Mouse (Mus musculus): ENCODE data around the gene Hint1. TPM values are rescaled to one million over a fixed set of nuclear protein-coding genes. Genes with fewer than 3 reads are reported as not detected.
"Not testable (repeated sequence)": the region's sequence is repeated elsewhere in the genome, so short reads cannot be mapped to it uniquely, and the experiment has no call there.

Gene Hint1
- polyA plus RNA-seq, 1 experiment, result 558 TPM

DNA sequence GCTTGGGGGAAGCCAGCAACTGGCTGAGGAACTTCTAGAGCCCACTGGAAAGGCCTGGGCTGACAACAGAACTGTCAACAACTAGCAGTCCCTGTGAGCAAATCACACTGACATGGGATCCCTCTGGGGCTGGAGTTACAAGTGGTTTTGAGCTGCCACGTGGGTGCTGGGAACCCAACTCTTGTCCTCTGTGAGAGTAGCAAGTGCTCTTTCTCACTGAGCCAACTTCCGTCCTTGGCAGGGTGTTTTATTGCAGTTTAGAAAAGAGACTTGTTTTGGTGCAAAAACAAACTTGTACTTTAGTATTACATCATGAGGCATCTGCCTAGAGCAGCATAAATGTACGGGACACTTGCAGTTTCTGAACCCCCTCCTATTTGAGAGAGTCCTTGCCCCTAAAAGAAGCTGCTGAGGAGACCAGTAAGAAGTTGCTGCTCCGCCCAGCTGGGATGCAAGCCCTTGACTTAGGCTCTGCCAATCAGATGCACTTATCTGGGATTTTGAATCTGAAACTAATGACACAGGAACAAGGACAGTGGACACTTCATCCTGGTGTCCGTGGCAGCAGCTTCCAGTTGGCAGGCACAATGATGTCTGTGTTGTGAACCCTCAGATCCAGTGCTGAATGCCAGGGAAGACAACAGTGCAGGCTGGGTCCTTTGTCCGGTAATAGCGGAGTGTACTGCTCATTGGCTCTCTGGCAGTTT lies 5.8 kb downstream of the Hint1 start:
- Histone ChIP-seq H3K27ac (replicated peaks; ENCODE audit: low read depth, low read length) (no peak overlapping the region), H3K4me3 (ENCODE audit: insufficient read depth, low read depth, low read length) (no peak overlapping the region)

DNA sequence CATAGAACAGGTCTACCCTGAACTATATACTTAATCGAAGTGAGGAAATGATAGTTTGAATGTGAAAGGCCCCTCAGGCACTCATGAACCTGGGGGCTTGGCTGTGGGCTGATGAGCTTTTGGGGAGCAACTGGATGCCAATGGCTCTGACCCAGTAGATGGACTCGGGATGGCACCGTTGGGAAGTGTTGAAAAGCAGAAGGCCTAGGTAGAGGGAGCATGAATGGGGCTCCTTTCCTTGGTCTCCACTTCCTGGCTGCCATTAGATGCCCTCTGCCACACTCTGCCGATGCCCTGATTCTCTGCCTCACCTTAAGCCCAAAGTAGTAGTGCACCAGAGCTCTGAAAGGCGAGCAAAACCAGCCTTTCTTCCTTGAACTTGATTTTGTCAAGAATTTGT lies 9.8 kb downstream of the Hint1 start:
- Histone ChIP-seq H3K27ac (replicated peaks; ENCODE audit: low read depth, low read length) (no peak overlapping the region), H3K4me3 (ENCODE audit: insufficient read depth, low read depth, low read length) (no peak overlapping the region), H3K4me1 (ENCODE audit: control insufficient read depth, insufficient read depth, insufficient read length, low read length) (0 out of 2 replicates have a peak, but pooled peaks cover 2% of the 10 kb centered on the region)

More for the DNA sequence above, 5.8 kb downstream of the Hint1 start:
- peaks cover 4% of the 10 kb centered on the region; the same call in 1 of the 2 replicates for H3K4me1 ChIP-seq (ENCODE audit: control insufficient read depth, insufficient read depth, insufficient read length, low read length)

DNA sequence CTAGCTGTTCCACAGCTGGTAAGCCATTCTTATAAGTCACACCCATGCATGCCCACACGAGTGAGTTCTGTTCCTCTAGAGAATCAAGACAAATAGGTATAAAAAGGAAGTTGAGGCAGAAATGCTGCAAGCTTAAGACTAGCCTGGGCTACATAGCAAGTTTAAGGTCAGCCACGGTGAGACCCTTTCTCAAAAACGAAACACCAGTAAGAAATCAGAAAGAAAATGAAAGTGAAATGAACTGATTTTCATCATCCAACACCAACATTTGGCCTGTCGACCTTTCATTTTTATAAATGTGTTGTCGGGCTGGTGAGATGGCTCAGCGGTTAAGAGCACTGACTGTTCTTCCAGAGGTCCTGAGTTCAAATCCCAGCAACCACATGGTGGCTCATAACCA lies 12.7 kb downstream of the Hint1 start:
- H3K4me3 ChIP-seq (ENCODE audit: insufficient read depth, low read depth, low read length), result no peak overlapping the region
- H3K27ac ChIP-seq (replicated peaks; ENCODE audit: low read depth, low read length), result no peak overlapping the region

DNA sequence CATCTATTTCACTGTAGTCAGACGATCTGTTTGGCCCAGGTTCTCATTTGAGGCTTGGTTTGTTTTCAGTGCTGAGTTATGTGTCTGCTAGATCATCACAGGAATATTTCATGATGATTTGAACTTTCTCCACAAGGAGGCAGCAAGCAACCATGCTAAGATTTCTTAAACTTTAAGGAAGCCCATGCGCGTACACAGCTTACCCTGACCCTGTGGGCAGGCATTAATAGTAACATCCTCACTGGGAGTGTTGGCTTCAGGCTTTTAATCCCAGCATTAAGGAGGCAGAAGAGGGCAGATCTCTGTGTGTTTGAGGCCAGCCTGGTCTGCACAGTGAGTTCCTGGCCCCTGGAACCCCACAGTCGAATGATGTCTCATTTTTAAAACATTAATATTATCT lies 13.3 kb downstream of the Hint1 start:
- no peak overlapping the region for H3K27ac ChIP-seq (replicated peaks; ENCODE audit: low read depth, low read length)
- no peak overlapping the region for H3K4me3 ChIP-seq (ENCODE audit: insufficient read depth, low read depth, low read length)
- H3K4me1 ChIP-seq (ENCODE audit: control insufficient read depth, insufficient read depth, insufficient read length, low read length), result peaks cover 10% of the 10 kb centered on the region

More for the DNA sequence above, 12.7 kb downstream of the Hint1 start:
- peaks cover 8% of the 10 kb centered on the region for H3K4me1 ChIP-seq (ENCODE audit: control insufficient read depth, insufficient read depth, insufficient read length, low read length)

DNA sequence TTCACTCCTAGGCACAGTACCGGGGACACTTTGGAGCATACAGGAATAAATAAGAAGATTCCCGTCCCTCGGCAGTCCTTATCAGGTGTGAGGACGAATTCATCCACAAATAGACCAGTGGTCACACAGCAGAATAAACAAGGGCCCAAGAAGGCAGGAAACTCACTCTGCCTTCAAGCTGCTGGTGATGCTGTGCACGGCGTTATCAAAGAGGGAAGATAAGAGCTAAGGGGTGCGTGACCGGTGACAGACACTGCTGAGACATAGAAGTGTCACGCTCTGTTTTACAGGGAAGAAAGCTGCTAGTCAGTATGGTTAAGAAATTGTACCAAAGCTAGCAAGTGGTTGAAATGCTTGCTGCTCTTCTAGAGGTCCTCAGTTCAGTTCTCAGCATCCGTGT lies 13.7 kb downstream of the Hint1 start:
- peaks cover 10% of the 10 kb centered on the region for H3K4me1 ChIP-seq (ENCODE audit: control insufficient read depth, insufficient read depth, insufficient read length, low read length)
- H3K27ac ChIP-seq (replicated peaks; ENCODE audit: low read depth, low read length), result no peak overlapping the region
- H3K4me3 ChIP-seq (ENCODE audit: insufficient read depth, low read depth, low read length), result no peak overlapping the region

DNA sequence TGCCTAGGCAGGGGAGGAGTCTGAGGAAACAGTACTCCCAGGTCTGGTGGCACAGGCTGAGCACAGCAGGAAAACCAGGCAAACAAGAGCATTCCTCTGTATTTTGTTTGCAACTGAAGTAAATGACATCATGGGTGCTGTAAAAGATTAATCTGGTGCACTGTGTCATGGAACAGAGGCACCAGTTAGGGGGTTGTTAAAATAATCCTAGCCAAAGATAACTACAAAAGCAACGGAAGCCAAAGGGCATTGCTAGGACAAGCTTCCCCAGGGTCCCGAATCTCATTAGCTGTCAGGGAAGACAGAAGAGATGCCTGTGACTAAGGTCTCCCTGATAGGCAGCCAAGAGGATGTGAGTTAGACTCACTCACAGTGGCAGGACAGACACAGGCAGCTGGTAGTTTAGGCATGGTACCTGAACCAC lies 14.9 kb downstream of the Hint1 start:
- Histone ChIP-seq H3K27ac (replicated peaks; ENCODE audit: low read depth, low read length) (no peak overlapping the region; the same call in 1 of the 2 replicates), H3K4me1 (ENCODE audit: control insufficient read depth, insufficient read depth, insufficient read length, low read length) (peaks cover 18% of the 10 kb centered on the region), H3K4me3 (ENCODE audit: insufficient read depth, low read depth, low read length) (no peak overlapping the region)

DNA sequence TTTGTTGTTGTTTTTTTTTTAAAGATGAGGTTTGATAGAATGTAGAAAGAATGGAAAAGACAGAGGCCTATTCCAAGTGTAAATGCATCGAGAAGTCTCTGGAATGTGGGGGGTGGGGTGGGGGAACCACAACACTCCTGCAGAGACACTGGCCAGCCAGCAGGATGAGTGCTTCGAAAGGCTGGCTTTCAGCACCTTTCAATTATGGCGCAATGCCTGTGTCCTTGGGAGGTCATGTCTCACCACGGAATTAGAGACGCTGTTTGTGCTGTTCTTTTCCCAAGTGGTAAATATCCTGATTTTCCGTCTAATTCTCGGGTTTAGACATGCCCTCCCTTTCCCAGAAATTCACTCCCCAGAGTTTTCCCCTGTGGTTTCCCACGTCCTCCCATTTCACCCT lies 16.5 kb downstream of the Hint1 start:
- H3K4me3 ChIP-seq (ENCODE audit: insufficient read depth, low read depth, low read length), result no peak overlapping the region
- peaks cover 18% of the 10 kb centered on the region for H3K4me1 ChIP-seq (ENCODE audit: control insufficient read depth, insufficient read depth, insufficient read length, low read length)
- peak overlapping the region; percentile 84 for H3K27ac ChIP-seq (replicated peaks; ENCODE audit: low read depth, low read length)

DNA sequence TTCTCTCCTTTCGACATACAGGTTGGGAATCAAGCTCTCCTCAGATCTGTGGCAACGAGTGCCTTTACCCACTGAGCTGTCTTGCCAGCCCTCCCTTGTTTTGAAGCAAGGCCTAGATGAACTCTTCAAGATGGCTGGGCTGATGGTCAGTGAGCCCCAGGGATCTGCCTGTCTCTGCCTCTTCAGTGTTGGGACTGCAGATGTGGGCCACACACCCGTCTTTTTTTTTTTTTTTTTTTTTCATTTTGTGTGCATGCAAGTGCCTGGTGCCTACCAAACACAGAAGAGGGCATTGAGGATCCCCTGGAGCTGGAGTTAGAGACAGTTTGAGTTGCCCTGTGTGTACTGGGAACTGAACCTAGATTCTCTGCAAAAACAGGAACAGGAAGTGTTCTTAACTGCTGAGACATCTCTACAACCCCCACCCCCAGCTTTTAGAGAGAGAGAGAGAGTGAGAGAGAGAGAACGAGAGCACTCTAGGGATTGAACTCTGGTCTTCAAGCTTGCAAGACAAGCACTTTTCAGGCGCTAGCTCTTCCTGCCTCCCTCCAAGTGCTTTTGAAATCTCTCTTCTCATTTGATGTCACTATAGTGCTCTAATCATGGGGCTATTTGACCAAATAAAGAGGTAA lies 18.1 kb downstream of the Hint1 start:
- Histone ChIP-seq H3K27ac (replicated peaks; ENCODE audit: low read depth, low read length) (peak overlapping the region; percentile 78), H3K4me3 (ENCODE audit: insufficient read depth, low read depth, low read length) (no peak overlapping the region), H3K4me1 (ENCODE audit: control insufficient read depth, insufficient read depth, insufficient read length, low read length) (peaks cover 18% of the 10 kb centered on the region)

DNA sequence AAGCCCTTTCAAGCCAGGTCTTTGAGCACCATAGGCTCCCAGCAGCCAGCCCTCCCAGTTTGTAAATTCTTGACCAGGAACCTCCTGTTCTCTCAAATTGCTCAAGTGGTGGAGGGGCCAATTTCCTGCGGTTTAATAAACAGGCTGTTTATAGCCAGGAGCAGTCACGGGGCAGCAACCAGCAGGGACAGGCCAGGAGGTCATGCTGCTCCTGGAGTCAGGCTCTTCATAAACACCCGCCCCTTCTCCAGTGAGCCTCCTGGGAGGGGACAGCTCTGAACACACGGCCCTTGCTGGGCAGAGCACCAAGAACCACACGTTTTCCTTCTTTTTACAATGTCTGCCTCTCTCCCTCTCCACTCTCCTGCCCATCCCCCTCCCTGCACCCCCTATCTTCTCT lies 18.8 kb downstream of the Hint1 start:
- Histone ChIP-seq H3K4me1 (ENCODE audit: control insufficient read depth, insufficient read depth, insufficient read length, low read length) (peaks cover 18% of the 10 kb centered on the region), H3K4me3 (ENCODE audit: insufficient read depth, low read depth, low read length) (no peak overlapping the region), H3K27ac (replicated peaks; ENCODE audit: low read depth, low read length) (peak overlapping the region; percentile 78)

DNA sequence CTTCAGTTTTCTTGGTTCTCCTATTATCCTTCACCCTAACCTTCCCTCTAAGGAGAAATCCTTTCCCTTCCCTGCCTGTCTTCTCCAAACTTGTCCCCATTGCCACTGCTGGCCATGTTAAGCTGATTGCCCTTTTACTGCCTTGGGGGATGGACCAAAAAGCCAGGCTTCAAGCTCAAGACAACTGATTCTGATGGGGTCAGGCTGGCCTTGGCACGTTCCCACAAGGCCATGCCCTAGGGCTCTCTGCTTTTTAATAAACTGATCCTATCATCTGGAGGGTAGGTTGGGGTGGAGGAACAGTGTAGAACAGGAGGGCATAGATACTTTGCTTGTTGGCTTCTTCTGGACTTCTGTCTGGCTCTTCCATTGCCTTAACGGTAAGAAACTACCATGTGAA lies 19.2 kb downstream of the Hint1 start:
- H3K4me1 ChIP-seq (ENCODE audit: control insufficient read depth, insufficient read depth, insufficient read length, low read length), result peaks cover 18% of the 10 kb centered on the region
- peak overlapping the region; percentile 64 for H3K27ac ChIP-seq (replicated peaks; ENCODE audit: low read depth, low read length)
- H3K4me3 ChIP-seq (ENCODE audit: insufficient read depth, low read depth, low read length), result no peak overlapping the region

DNA sequence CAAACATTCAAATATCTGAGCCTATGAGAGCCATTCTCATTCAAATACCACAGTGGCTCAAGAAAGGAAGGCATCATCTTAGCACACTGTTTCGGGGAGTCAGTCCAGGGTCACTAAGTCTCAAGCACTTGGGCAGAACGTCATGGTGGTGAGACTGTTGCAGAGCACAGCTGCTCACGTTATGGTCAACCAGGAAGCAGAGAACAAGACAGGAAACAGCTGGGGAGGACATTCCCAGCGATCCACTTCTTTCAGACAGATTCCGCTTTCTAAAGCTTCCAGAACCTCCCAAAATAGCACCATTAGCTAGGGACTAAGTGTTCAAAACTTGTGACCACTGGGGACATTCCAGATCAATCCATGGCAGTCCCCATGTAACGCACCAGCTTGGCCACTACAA lies 21.7 kb downstream of the Hint1 start:
- peaks cover 18% of the 10 kb centered on the region for H3K4me1 ChIP-seq (ENCODE audit: control insufficient read depth, insufficient read depth, insufficient read length, low read length)
- no peak overlapping the region; the same call in 1 of the 2 replicates for H3K27ac ChIP-seq (replicated peaks; ENCODE audit: low read depth, low read length)
- H3K4me3 ChIP-seq (ENCODE audit: insufficient read depth, low read depth, low read length), result no peak overlapping the region

DNA sequence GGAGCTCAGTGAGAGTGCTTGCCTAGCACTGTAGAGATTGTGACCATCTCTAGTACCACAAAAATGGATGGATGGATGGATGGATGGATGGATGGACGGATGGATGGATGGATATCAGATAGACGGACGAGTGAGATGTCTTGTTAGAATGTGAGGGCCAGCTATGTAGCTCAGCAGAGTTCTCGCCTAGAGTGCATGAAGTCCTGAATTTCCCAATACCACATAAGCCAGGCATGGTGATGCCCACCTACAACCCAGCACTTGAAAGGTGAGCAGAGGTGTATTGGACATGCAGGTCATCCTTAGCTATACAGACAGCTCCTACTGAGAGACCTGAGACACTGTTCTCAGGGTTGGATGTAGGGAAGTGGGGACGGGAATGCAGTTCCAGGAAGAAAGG lies 25.2 kb downstream of the Hint1 start:
- Histone ChIP-seq H3K4me3 (ENCODE audit: insufficient read depth, low read depth, low read length) (no peak overlapping the region), H3K4me1 (ENCODE audit: control insufficient read depth, insufficient read depth, insufficient read length, low read length) (no peaks in the 10 kb centered on the region; the same call in 1 of the 2 replicates), H3K27ac (replicated peaks; ENCODE audit: low read depth, low read length) (no peak overlapping the region)

DNA sequence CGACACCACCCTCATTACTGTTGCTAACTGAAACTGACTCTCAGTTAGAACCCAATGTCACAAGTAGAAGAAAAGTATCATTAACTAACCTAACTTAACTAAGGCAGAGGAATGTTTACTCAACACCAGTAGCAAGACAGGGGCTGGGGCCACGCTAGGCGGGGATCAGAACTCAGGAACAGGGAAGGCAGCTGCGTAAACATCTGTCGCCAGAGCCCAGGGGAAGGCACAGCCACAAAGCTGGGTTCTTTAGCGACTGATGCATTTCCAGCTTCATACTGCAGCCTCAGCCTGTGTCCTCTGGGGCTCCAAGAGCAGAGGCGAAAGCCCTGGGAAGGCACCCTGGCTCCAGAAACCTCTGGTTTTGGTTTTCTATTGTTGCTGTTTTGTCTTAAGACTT lies 25.9 kb downstream of the Hint1 start:
- Histone ChIP-seq H3K4me3 (ENCODE audit: insufficient read depth, low read depth, low read length) (no peak overlapping the region), H3K4me1 (ENCODE audit: control insufficient read depth, insufficient read depth, insufficient read length, low read length) (peaks cover 2% of the 10 kb centered on the region; the same call in 1 of the 2 replicates), H3K27ac (replicated peaks; ENCODE audit: low read depth, low read length) (no peak overlapping the region)

DNA sequence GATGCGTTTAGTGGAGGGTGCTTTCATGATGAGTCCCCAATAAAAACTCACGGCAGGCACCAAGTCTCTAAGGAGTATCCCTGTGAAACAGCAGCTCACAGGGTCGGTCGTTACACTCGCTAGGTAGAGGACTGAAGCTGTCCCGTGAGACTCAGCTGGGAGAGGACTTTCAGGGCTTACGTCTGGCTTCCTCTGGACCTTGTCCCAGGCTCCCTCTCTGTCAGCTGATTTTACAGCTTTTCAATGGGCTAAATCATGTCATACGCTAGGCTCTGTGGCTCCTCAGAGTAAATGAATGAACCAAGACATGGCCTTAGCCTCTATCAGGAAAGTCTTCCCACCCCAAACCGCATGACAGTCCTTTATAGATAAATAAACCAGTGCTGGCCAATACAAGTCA lies 28.4 kb downstream of the Hint1 start:
- Histone ChIP-seq H3K4me3 (ENCODE audit: insufficient read depth, low read depth, low read length) (no peak overlapping the region), H3K27ac (replicated peaks; ENCODE audit: low read depth, low read length) (no peak overlapping the region), H3K4me1 (ENCODE audit: control insufficient read depth, insufficient read depth, insufficient read length, low read length) (0 out of 2 replicates have a peak, but pooled peaks cover 2% of the 10 kb centered on the region)

DNA sequence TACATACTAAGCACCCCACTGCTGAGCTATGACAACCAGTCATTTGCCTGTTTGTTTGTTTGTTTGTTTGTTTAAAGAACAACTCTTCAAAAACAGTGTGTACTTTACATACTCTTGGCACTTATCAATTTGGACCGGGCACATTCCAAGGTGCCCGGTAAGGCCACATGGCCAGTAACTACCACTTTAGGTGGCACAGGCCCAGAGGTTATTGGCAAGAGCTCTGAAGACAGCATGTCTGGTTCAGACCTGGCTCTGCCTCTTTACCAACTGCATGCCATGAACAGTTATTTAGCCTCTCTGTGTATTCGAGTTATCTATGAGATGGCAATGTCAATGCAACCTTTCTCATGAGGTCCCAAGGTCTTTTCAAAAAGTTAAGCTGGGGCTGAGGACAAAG lies 30.5 kb downstream of the Hint1 start:
- H3K4me3 ChIP-seq (ENCODE audit: insufficient read depth, low read depth, low read length); H3K27ac ChIP-seq (replicated peaks; ENCODE audit: low read depth, low read length); H3K4me1 ChIP-seq (ENCODE audit: control insufficient read depth, insufficient read depth, insufficient read length, low read length): not testable (repeated sequence)

DNA sequence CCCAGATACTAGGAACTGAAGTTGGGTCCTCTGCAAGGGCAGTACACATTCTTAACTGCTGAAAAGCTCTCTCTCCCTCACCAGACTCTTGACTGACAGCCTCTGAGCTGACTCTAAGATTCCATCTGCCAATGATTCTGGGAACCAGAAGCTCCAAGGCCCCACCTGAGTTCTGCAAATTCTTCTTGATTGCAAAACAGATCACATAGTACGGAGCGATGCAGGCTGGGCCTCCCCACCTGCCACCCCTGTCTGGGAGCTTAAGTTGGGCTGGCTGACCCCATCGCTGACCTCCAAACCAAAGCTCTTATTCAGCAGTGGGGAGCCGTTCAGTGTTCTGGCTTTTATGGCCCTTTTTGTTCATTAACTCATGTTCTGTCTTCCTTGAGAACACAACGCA lies 31.3 kb downstream of the Hint1 start:
- no peak overlapping the region for H3K27ac ChIP-seq (replicated peaks; ENCODE audit: low read depth, low read length)
- no peak overlapping the region for H3K4me3 ChIP-seq (ENCODE audit: insufficient read depth, low read depth, low read length)
- 0 out of 2 replicates have a peak, but pooled peaks cover 2% of the 10 kb centered on the region for H3K4me1 ChIP-seq (ENCODE audit: control insufficient read depth, insufficient read depth, insufficient read length, low read length)
